Comparison of ENCODE assay signal across 9 mouse cellular contexts in genomic region chr1:55210202-55210965, GRCm38 (mm10). TPM values are rescaled to one million over a fixed set of nuclear protein-coding genes. Genes with fewer than 3 reads are reported as not detected.
A peak's percentile ranks its signal among the peaks of the same experiment; 100 is the strongest.
DNase-seq lines count a peak whose midpoint lies in the region; ATAC-seq and TF ChIP-seq lines count a peak whose summit lies in the region.
"Had no signal": no experiment of that assay in that cellular context is flagged by ENCODE, and none has a peak within 500 bp of the region (broad histone marks: within the 10 kb centered on the region; RNA-seq: fewer than 3 reads in every experiment).

No protein-coding gene starts in this region.

- no peak for DNase-seq in heart, adult 8-10 months (ENCODE audit: low spot score)
- no peak for DNase-seq in MEL (ENCODE audit: low read depth, low spot score)
- peak; percentile 33 to 47 for DNase-seq in kidney, postnatal 36 days
- DNase-seq in spleen, adult 18-20 months = peak; percentile 67 to 69
- DNase-seq in gastrocnemius, postnatal 10 days = no peak
- no peak for DNase-seq in hindbrain, embryonic 11.5 days (ENCODE audit: low spot score)
- no peak for DNase-seq in layer of hippocampus, adult 11-12 months (ENCODE audit: low spot score)

- TF ChIP-seq RAD21 in MEL (IDR thresholded peaks at IDR 0.05; ENCODE audit: low read depth, low read length) = no peak

- no peaks in the 10 kb centered on the region for H3K9me3 ChIP-seq in heart, embryonic 13.5 days
- H3K9me3 ChIP-seq in MEL (replicated peaks; ENCODE audit: insufficient read depth, low read length) = no peaks in the 10 kb centered on the region
- H3K9me3 ChIP-seq in hindbrain, embryonic 11.5 days (ENCODE audit: control insufficient read depth, low read length) = no peaks in the 10 kb centered on the region

- peak overlapping the region; percentile 41 for H3K4me2 ChIP-seq in heart, embryonic 13.5 days
- no peak overlapping the region for H3K4me2 ChIP-seq in hindbrain, embryonic 11.5 days (replicated peaks; ENCODE audit: low read depth, low read length)

- peaks cover 5% of the 10 kb centered on the region; the same call in 1 of the 2 replicates for H3K36me3 ChIP-seq in heart, embryonic 13.5 days
- H3K36me3 ChIP-seq in MEL (ENCODE audit: control insufficient read depth in 1 of 2, insufficient read depth in 2 of 2, low read length in 2 of 2) = no peaks in the 10 kb centered on the region
- H3K36me3 ChIP-seq in hindbrain, embryonic 11.5 days (ENCODE audit: control insufficient read depth, insufficient read depth, low read length) = no peaks in the 10 kb centered on the region

- TF ChIP-seq EP300 in MEL (IDR thresholded peaks at IDR 0.05; ENCODE audit: low read depth in 1 of 2, low read length in 2 of 2) = no peak

- no peaks in the 10 kb centered on the region for H3K27me3 ChIP-seq in heart, embryonic 13.5 days (replicated peaks)
- H3K27me3 ChIP-seq in MEL (ENCODE audit: control insufficient read depth in 1 of 2, insufficient read depth in 2 of 2, low read length in 2 of 2) = peaks cover 1 to 7% of the 10 kb centered on the region in 2 experiments; a peak in 3 of 4 replicates
- no peaks in the 10 kb centered on the region for H3K27me3 ChIP-seq in hindbrain, embryonic 11.5 days (ENCODE audit: control insufficient read depth, insufficient read depth, low read length)
- H3K27me3 ChIP-seq: Patski had no signal

- H3K9ac ChIP-seq in heart, embryonic 13.5 days = no peak overlapping the region
- no peak overlapping the region for H3K9ac ChIP-seq in MEL (ENCODE audit: control insufficient read depth, low read depth, low read length, poor library complexity, severe bottlenecking)
- H3K9ac ChIP-seq in hindbrain, embryonic 11.5 days (ENCODE audit: low read depth, low read length) = no peak overlapping the region

- 42% methylated on average over 12 of the region's 12 CpGs for WGBS in heart, embryonic 13.5 days
- 48% methylated on average over 12 of the region's 12 CpGs for WGBS in hindbrain, embryonic 11.5 days

- no peak overlapping the region for H3K4me3 ChIP-seq in heart, embryonic 13.5 days
- no peak overlapping the region for H3K4me3 ChIP-seq in MEL (ENCODE audit: control insufficient read depth in 1 of 2, insufficient read depth in 1 of 2, low read depth in 2 of 2, low read length in 2 of 2)
- H3K4me3 ChIP-seq in hindbrain, embryonic 11.5 days (ENCODE audit: low read depth, low read length) = no peak overlapping the region

- H3K4me1 ChIP-seq in heart, embryonic 13.5 days = peaks cover 22% of the 10 kb centered on the region
- peaks cover 0 to under 1% of the 10 kb centered on the region in 2 experiments; a peak in 1 of 4 replicates for H3K4me1 ChIP-seq in MEL (ENCODE audit: control insufficient read depth in 1 of 2, insufficient read depth in 2 of 2, low read length in 2 of 2)
- no peaks in the 10 kb centered on the region for H3K4me1 ChIP-seq in hindbrain, embryonic 11.5 days (replicated peaks; ENCODE audit: control insufficient read depth, insufficient read depth, low read length)

- no peak for TF ChIP-seq CTCF in MEL (IDR thresholded peaks at IDR 0.05 in 2 of 3, conservative IDR thresholded peaks at IDR 0.05 in 1 of 3; ENCODE audit: control insufficient read depth in 1 of 3, insufficient read depth in 1 of 3, low read depth in 2 of 3, low read length in 3 of 3, poor library complexity in 1 of 3, severe bottlenecking in 1 of 3)

- H3K79me2 ChIP-seq in MEL (ENCODE audit: control insufficient read depth, insufficient read depth, low read length, poor library complexity) = no peaks in the 10 kb centered on the region

- no peak for ATAC-seq in heart, embryonic 13.5 days (ENCODE audit: extremely low read depth, insufficient number of reproducible peaks, low FRiP score, low TSS enrichment)
- no peak for ATAC-seq in hindbrain, embryonic 11.5 days (ENCODE audit: low FRiP score)
- ATAC-seq: Patski had no signal

- TF ChIP-seq POLR2A in MEL (IDR thresholded peaks at IDR 0.05; ENCODE audit: control insufficient read depth in 1 of 2, insufficient read depth in 1 of 2, low read depth in 1 of 2, low read length in 2 of 2, poor library complexity in 1 of 2) = no peak

- H3K27ac ChIP-seq in heart, embryonic 13.5 days (replicated peaks) = 0 out of 2 replicates have a peak overlapping the region, but pooled peaks have one; percentile 32
- no peak overlapping the region for H3K27ac ChIP-seq in MEL (ENCODE audit: control insufficient read depth, low read depth, low read length)
- H3K27ac ChIP-seq in hindbrain, embryonic 11.5 days (ENCODE audit: low read depth, low read length) = no peak overlapping the region

TF ChIP-seq in MEL, 35 proteins besides CTCF, POLR2A, EP300 and RAD21:
- TF ChIP-seq POLR2AphosphoS5 (IDR thresholded peaks at IDR 0.05; ENCODE audit: borderline replicate concordance, low read depth, low read length) = no peak
- peak; percentile 62 for TF ChIP-seq ZNF384 (IDR thresholded peaks at IDR 0.05; ENCODE audit: low read depth, low read length)

RNA-seq across cellular contexts. Expression of gene Rftn2, which starts 16.2 kb away (rescaled TPM):
- polyA plus RNA-seq in heart, embryonic 13.5 days (2015; fragmentation: Nextera tagmentation; extraction: Ambion mirVana) = 5.8 and 5.9 TPM in 2 replicates
- 10 to 100 TPM in 3 of 4 experiments, 1 to 10 TPM in 1; 9.1 to 13.3 (median 11.2) TPM for total RNA-seq in heart, adult 8-10 months (2022)
- total RNA-seq in MEL (2012; rRNA removed) = not detected in 2 replicates
- polyA plus RNA-seq in MEL (2012; ENCODE audit: insufficient read depth in 1 of 2, insufficient read length in 2 of 2, low read depth in 1 of 2, low replicate concordance in 2 of 2, missing spikeins in 1 of 2) = under 1 TPM in 1 of 2 experiments, not detected in 1; 0.01 TPM
- 10 to 100 TPM; 12.6 to 17.3 TPM for total RNA-seq in gastrocnemius, postnatal 10 days (2021)
- polyA plus RNA-seq in hindbrain, embryonic 11.5 days (2014; fragmentation: Nextera tagmentation; extraction: Ambion mirVana) = 9.7 and 10.8 TPM in 2 replicates

RNA-seq across cellular contexts. Expression of gene Mars2, which starts 26.6 kb away (rescaled TPM):
- polyA plus RNA-seq in heart, embryonic 13.5 days (2015; fragmentation: Nextera tagmentation; extraction: Ambion mirVana) = 2.9 and 3.2 TPM in 2 replicates
- total RNA-seq in heart, adult 8-10 months (2022) = 1 to 10 TPM; 4.5 to 5.3 (median 4.7) TPM
- 6.6 and 7.6 TPM in 2 replicates for total RNA-seq in MEL (2012; rRNA removed)
- 10 to 100 TPM in 1 of 2 experiments, 1 to 10 TPM in 1; 6.0 to 12.8 TPM for polyA plus RNA-seq in MEL (2012; ENCODE audit: insufficient read depth in 1 of 2, insufficient read length in 2 of 2, low read depth in 1 of 2, low replicate concordance in 2 of 2, missing spikeins in 1 of 2)
- total RNA-seq in gastrocnemius, postnatal 10 days (2021) = 1 to 10 TPM; 3.8 to 4.0 TPM
- 2.7 TPM in 2 replicates for polyA plus RNA-seq in hindbrain, embryonic 11.5 days (2014; fragmentation: Nextera tagmentation; extraction: Ambion mirVana)

Comparison
In these comparisons a context has a peak if more than half of its experiments do, and no peak if none do; other contexts are left out.
1. DNase-seq: peak in kidney, postnatal 36 days (2 of 2) and spleen, adult 18-20 months (2 of 2); none in heart, adult 8-10 months (single experiment), MEL (single experiment), gastrocnemius, postnatal 10 days (single experiment), hindbrain, embryonic 11.5 days (single experiment) and layer of hippocampus, adult 11-12 months (single experiment).
2. RNA of gene Rftn2, which starts 16.2 kb away (total RNA-seq): 12.6 to 17.3 TPM in gastrocnemius, postnatal 10 days and 9.1 to 13.3 TPM in heart, adult 8-10 months; not detected in MEL; every median in the first group is over 10 times any median in the second.